Mouse (Mus musculus) G1E-ER4 (cell line): Measurements from ENCODE around the gene Bard1. TPM values are rescaled to one million over a fixed set of nuclear protein-coding genes. Genes with fewer than 3 reads are reported as not detected.

Experiments used
- GATA1 ChIP-seq: IDR thresholded peaks from one replicate; pipeline ENCODE4 v1.8.0; 2012; ENCODE audit warnings: low read length, inconsistent platforms
- polyA plus RNA-seq: library from polyadenylated mRNA; stranded (reverse); fragments of >175 nt; gene quantifications from 2 replicates; pipeline ENCODE4 v1.2.3, GENCODE M21; 2012

The Bard1 gene
- polyA plus RNA-seq, 1 experiment, result 5.5 TPM

- no peak for TF ChIP-seq GATA1
These were observed 106.2 kb downstream of the Bard1 start for GRCm38 (mm10) chr1:70996766-70997165.
